Mouse (Mus musculus) lung, adult 2 months (tissue): ENCODE results near the gene Ccdc137. TPM values are rescaled to one million over a fixed set of nuclear protein-coding genes. Genes with fewer than 3 reads are reported as not detected.

Experiments
- DNase-seq: peaks from one replicate; pipeline ENCODE4 v3.0.0; 2022
- H3K4me1 ChIP-seq: fragments of 200-500 bp; 2 replicates; pipeline ENCODE4 v1.6.1; 2011; ENCODE audit warnings: low read length; ENCODE audit not compliant: control insufficient read depth, insufficient read depth
- H3K4me3 ChIP-seq: fragments of 200-500 bp; replicated peaks from 2 replicates; pipeline ENCODE3; 2011; ENCODE audit warnings: low read depth, mild to moderate bottlenecking, control low read depth, low read length; ENCODE audit errors: extremely low read depth
- CTCF ChIP-seq: fragments of 200-500 bp; IDR thresholded peaks from 2 replicates; pipeline ENCODE4 v1.5.1; 2011; ENCODE audit warnings: mild to moderate bottlenecking, low read length, control low read depth; ENCODE audit not compliant: insufficient read depth
- POLR2A ChIP-seq: fragments of 200-500 bp; IDR thresholded peaks from 2 replicates; pipeline ENCODE4 v1.6.1; 2011; ENCODE audit warnings: low read depth, mild to moderate bottlenecking, control low read depth, low read length, borderline replicate concordance; ENCODE audit errors: extremely low read depth
- WGBS: fragments of 180-500 bp; shearing (Covaris S2); methylation state at CpG from one replicate; pipeline ENCODE4 v1.1.7; 2018; 5-methylcytosine and 5-hydroxymethylcytosine counted together
- polyA plus RNA-seq: library from polyadenylated mRNA; depleted of rRNA; stranded (reverse); fragments of >200 nt; gene quantifications from 2 replicates; pipeline ENCODE4 v1.2.3, GENCODE M21; 2012; rRNA removed

Gene Ccdc137
- polyA plus RNA-seq, 1 experiment: 14.5 TPM

GRCm38 (mm10) chr11:120509940-120510339, 52.0 kb downstream of the Ccdc137 start:
- TF ChIP-seq POLR2A (no peak), CTCF (no peak)
- WGBS: 40% methylated on average over 4 of the region's 4 CpGs
- no peak for DNase-seq
- peaks cover 7% of the 10 kb centered on the region for H3K4me1 ChIP-seq
- H3K4me3 ChIP-seq: no peak overlapping the region

GRCm38 (mm10) chr11:120510375-120511030, 52.6 kb downstream of the Ccdc137 start:
- no peak for TF ChIP-seq CTCF
- TF ChIP-seq POLR2A: no peak
- peaks cover 7% of the 10 kb centered on the region for H3K4me1 ChIP-seq
- DNase-seq: no peak
- WGBS: 5% methylated on average over 16 of the region's 16 CpGs
- H3K4me3 ChIP-seq: peak overlapping the region; percentile 40

GRCm38 (mm10) chr11:120512790-120513453, 55.0 kb downstream of the Ccdc137 start:
- TF ChIP-seq CTCF: no peak
- no peak for TF ChIP-seq POLR2A
- DNase-seq: no peak
- H3K4me1 ChIP-seq: peaks cover 4% of the 10 kb centered on the region
- no peak overlapping the region for H3K4me3 ChIP-seq
- 39% methylated on average over 6 of the region's 6 CpGs for WGBS

Other genes with a start within 250 kb of the Ccdc137 start
- 10.8 and 12.4 TPM in 2 replicates for gene Bahcc1, start 225.2 kb upstream of the Ccdc137 start, polyA plus RNA-seq
- gene Actg1, start 109.6 kb upstream of the Ccdc137 start, polyA plus RNA-seq: 941 and 1,175 TPM in 2 replicates
- 0.06 and 0.60 TPM in 2 replicates for gene Fscn2, start 96.6 kb upstream of the Ccdc137 start, polyA plus RNA-seq
- 61.9 and 67.1 TPM in 2 replicates for gene Faap100, start 79.4 kb upstream of the Ccdc137 start, polyA plus RNA-seq
- gene Nploc4, start 20.4 kb upstream of the Ccdc137 start, polyA plus RNA-seq: 39.2 and 49.8 TPM in 2 replicates
- 0.06 TPM in 1 of 2 replicates, not detected in the other for gene Tspan10, start 15.5 kb upstream of the Ccdc137 start, polyA plus RNA-seq
- 0.45 and 0.57 TPM in 2 replicates for gene Pde6g, start 4.6 kb upstream of the Ccdc137 start, polyA plus RNA-seq
- gene Oxld1, start within 50 bp of the Ccdc137 start, polyA plus RNA-seq: 11.9 and 14.9 TPM in 2 replicates
- 15.6 and 17.3 TPM in 2 replicates for gene Arl16, start 9.5 kb downstream of the Ccdc137 start, polyA plus RNA-seq
- gene Mrpl12, start 26.5 kb downstream of the Ccdc137 start, polyA plus RNA-seq: 48.0 and 51.4 TPM in 2 replicates
- 157 and 174 TPM in 2 replicates for gene Slc25a10, start 33.7 kb downstream of the Ccdc137 start, polyA plus RNA-seq
- gene Gcgr, start 72.6 kb downstream of the Ccdc137 start, polyA plus RNA-seq: 0.86 and 1.0 TPM in 2 replicates
- gene Mcrip1, start 91.6 kb downstream of the Ccdc137 start, polyA plus RNA-seq: 133 and 168 TPM in 2 replicates
- 3.3 TPM in 1 of 2 replicates, not detected in the other for gene Ppp1r27, start 93.0 kb downstream of the Ccdc137 start, polyA plus RNA-seq
- gene P4hb, start 115.1 kb downstream of the Ccdc137 start, polyA plus RNA-seq: 192 and 254 TPM in 2 replicates
- 890 and 923 TPM in 2 replicates for gene Arhgdia, start 123.5 kb downstream of the Ccdc137 start, polyA plus RNA-seq
- gene Alyref, start 140.2 kb downstream of the Ccdc137 start, polyA plus RNA-seq: 26.1 and 29.1 TPM in 2 replicates
- gene Anapc11, start 140.3 kb downstream of the Ccdc137 start, polyA plus RNA-seq: 136 and 159 TPM in 2 replicates
- 2.5 and 3.0 TPM in 2 replicates for gene Npb, start 150.4 kb downstream of the Ccdc137 start, polyA plus RNA-seq
- gene Pcyt2, start 159.8 kb downstream of the Ccdc137 start, polyA plus RNA-seq: 217 and 238 TPM in 2 replicates
- gene Sirt7, start 167.1 kb downstream of the Ccdc137 start, polyA plus RNA-seq: 75.2 and 84.1 TPM in 2 replicates
- 41.5 and 51.3 TPM in 2 replicates for gene Mafg, start 175.5 kb downstream of the Ccdc137 start, polyA plus RNA-seq
- 4.1 and 4.5 TPM in 2 replicates for gene Pycr1, start 185.7 kb downstream of the Ccdc137 start, polyA plus RNA-seq
- gene Myadml2, start 190.0 kb downstream of the Ccdc137 start, polyA plus RNA-seq: 1.1 and 3.1 TPM in 2 replicates
- 15.5 and 20.6 TPM in 2 replicates for gene Notum, start 203.1 kb downstream of the Ccdc137 start, polyA plus RNA-seq
- 86.9 and 95.8 TPM in 2 replicates for gene Aspscr1, start 214.9 kb downstream of the Ccdc137 start, polyA plus RNA-seq